Mouse (Mus musculus): Measurements from ENCODE around the gene Map2k2. TPM values are rescaled to one million over a fixed set of nuclear protein-coding genes. Genes with fewer than 3 reads are reported as not detected.
A peak's percentile ranks its signal among the peaks of the same experiment; 100 is the strongest.

The Map2k2 gene
- polyA plus RNA-seq, 1 experiment: 53.0 TPM

- no peak overlapping the region for H3K4me3 ChIP-seq (ENCODE audit: low read depth, low read length)
- H3K36me3 ChIP-seq (ENCODE audit: control insufficient read depth, insufficient read depth, low read length, poor library complexity, severe bottlenecking): peaks cover 8% of the 10 kb centered on the region
- H3K9me3 ChIP-seq (replicated peaks; ENCODE audit: control insufficient read depth, insufficient read depth, low read length, poor library complexity, severe bottlenecking): no peaks in the 10 kb centered on the region
- H3K4me1 ChIP-seq (ENCODE audit: control insufficient read depth, insufficient read depth, low read length): no peaks in the 10 kb centered on the region
- TF ChIP-seq POLR2A (IDR thresholded peaks at IDR 0.05; ENCODE audit: insufficient read depth, low read length) (no peak), EP300 (IDR thresholded peaks at IDR 0.05; ENCODE audit: insufficient read depth, low read depth, low read length) (no peak), CTCF (IDR thresholded peaks at IDR 0.05; ENCODE audit: low read depth, low read length) (no peak)
- no peak overlapping the region for H3K27ac ChIP-seq (ENCODE audit: insufficient read depth, low read length)
- H3K9ac ChIP-seq (ENCODE audit: low read depth, poor library complexity, severe bottlenecking): no peak overlapping the region
- H3K27me3 ChIP-seq (ENCODE audit: control insufficient read depth, insufficient read depth, low read length, poor library complexity, severe bottlenecking): no peaks in the 10 kb centered on the region
Measured at GRCm38 (mm10) chr10:81077916-81078315, 27.8 kb upstream of the Map2k2 start.

- Histone ChIP-seq H3K36me3 (ENCODE audit: control insufficient read depth, insufficient read depth, low read length, poor library complexity, severe bottlenecking) (peaks cover 8% of the 10 kb centered on the region), H3K27ac (ENCODE audit: insufficient read depth, low read length) (no peak overlapping the region), H3K27me3 (ENCODE audit: control insufficient read depth, insufficient read depth, low read length, poor library complexity, severe bottlenecking) (no peaks in the 10 kb centered on the region), H3K9me3 (replicated peaks; ENCODE audit: control insufficient read depth, insufficient read depth, low read length, poor library complexity, severe bottlenecking) (no peaks in the 10 kb centered on the region), H3K4me3 (ENCODE audit: low read depth, low read length) (no peak overlapping the region), H3K9ac (ENCODE audit: low read depth, poor library complexity, severe bottlenecking) (no peak overlapping the region), H3K4me1 (ENCODE audit: control insufficient read depth, insufficient read depth, low read length) (no peaks in the 10 kb centered on the region)
- TF ChIP-seq POLR2A (IDR thresholded peaks at IDR 0.05; ENCODE audit: insufficient read depth, low read length): no peak
- TF ChIP-seq CTCF (IDR thresholded peaks at IDR 0.05; ENCODE audit: low read depth, low read length): no peak
- TF ChIP-seq EP300 (IDR thresholded peaks at IDR 0.05; ENCODE audit: insufficient read depth, low read depth, low read length): no peak
Measured at GRCm38 (mm10) chr10:81080008-81080655, 25.6 kb upstream of the Map2k2 start.

GRCm38 (mm10) chr10:81082168-81082960 is 23.4 kb upstream of the Map2k2 start:
- TF ChIP-seq POLR2A (IDR thresholded peaks at IDR 0.05; ENCODE audit: insufficient read depth, low read length): no peak
- TF ChIP-seq CTCF (IDR thresholded peaks at IDR 0.05; ENCODE audit: low read depth, low read length): peak; percentile 78
- TF ChIP-seq EP300 (IDR thresholded peaks at IDR 0.05; ENCODE audit: insufficient read depth, low read depth, low read length): peak; percentile 65; the same call in 1 of the 2 replicates
- H3K9ac ChIP-seq (ENCODE audit: low read depth, poor library complexity, severe bottlenecking): no peak overlapping the region
- peaks cover 8% of the 10 kb centered on the region for H3K36me3 ChIP-seq (ENCODE audit: control insufficient read depth, insufficient read depth, low read length, poor library complexity, severe bottlenecking)
- no peaks in the 10 kb centered on the region for H3K9me3 ChIP-seq (replicated peaks; ENCODE audit: control insufficient read depth, insufficient read depth, low read length, poor library complexity, severe bottlenecking)
- H3K4me3 ChIP-seq (ENCODE audit: low read depth, low read length): no peak overlapping the region
- peak overlapping the region; percentile 36 for H3K27ac ChIP-seq (ENCODE audit: insufficient read depth, low read length)
- H3K27me3 ChIP-seq (ENCODE audit: control insufficient read depth, insufficient read depth, low read length, poor library complexity, severe bottlenecking): no peaks in the 10 kb centered on the region
- H3K4me1 ChIP-seq (ENCODE audit: control insufficient read depth, insufficient read depth, low read length): no peaks in the 10 kb centered on the region

- H3K9ac ChIP-seq (ENCODE audit: low read depth, poor library complexity, severe bottlenecking): no peak overlapping the region
- H3K27me3 ChIP-seq (ENCODE audit: control insufficient read depth, insufficient read depth, low read length, poor library complexity, severe bottlenecking): no peaks in the 10 kb centered on the region
Measured at GRCm38 (mm10) chr10:81087021-81087420, 18.7 kb upstream of the Map2k2 start.

GRCm38 (mm10) chr10:81089216-81089615 is 16.5 kb upstream of the Map2k2 start:
- no peak overlapping the region for H3K9ac ChIP-seq (ENCODE audit: low read depth, poor library complexity, severe bottlenecking)

More at GRCm38 (mm10) chr10:81087021-81087420, 18.7 kb upstream of the Map2k2 start:
- Histone ChIP-seq H3K36me3 (ENCODE audit: control insufficient read depth, insufficient read depth, low read length, poor library complexity, severe bottlenecking) (no peaks in the 10 kb centered on the region), H3K27ac (ENCODE audit: insufficient read depth, low read length) (no peak overlapping the region), H3K4me1 (ENCODE audit: control insufficient read depth, insufficient read depth, low read length) (no peaks in the 10 kb centered on the region), H3K9me3 (replicated peaks; ENCODE audit: control insufficient read depth, insufficient read depth, low read length, poor library complexity, severe bottlenecking) (no peaks in the 10 kb centered on the region), H3K4me3 (ENCODE audit: low read depth, low read length) (no peak overlapping the region)
- TF ChIP-seq POLR2A (IDR thresholded peaks at IDR 0.05; ENCODE audit: insufficient read depth, low read length): no peak
- no peak for TF ChIP-seq EP300 (IDR thresholded peaks at IDR 0.05; ENCODE audit: insufficient read depth, low read depth, low read length)
- peak; percentile 64 for TF ChIP-seq CTCF (IDR thresholded peaks at IDR 0.05; ENCODE audit: low read depth, low read length)

GRCm38 (mm10) chr10:81090621-81091020 is 15.1 kb upstream of the Map2k2 start:
- Histone ChIP-seq H3K4me1 (ENCODE audit: control insufficient read depth, insufficient read depth, low read length) (no peaks in the 10 kb centered on the region), H3K9me3 (replicated peaks; ENCODE audit: control insufficient read depth, insufficient read depth, low read length, poor library complexity, severe bottlenecking) (no peaks in the 10 kb centered on the region), H3K27me3 (ENCODE audit: control insufficient read depth, insufficient read depth, low read length, poor library complexity, severe bottlenecking) (no peaks in the 10 kb centered on the region), H3K4me3 (ENCODE audit: low read depth, low read length) (no peak overlapping the region), H3K9ac (ENCODE audit: low read depth, poor library complexity, severe bottlenecking) (no peak overlapping the region), H3K27ac (ENCODE audit: insufficient read depth, low read length) (no peak overlapping the region), H3K36me3 (ENCODE audit: control insufficient read depth, insufficient read depth, low read length, poor library complexity, severe bottlenecking) (no peaks in the 10 kb centered on the region)
- TF ChIP-seq POLR2A (IDR thresholded peaks at IDR 0.05; ENCODE audit: insufficient read depth, low read length) (no peak), CTCF (IDR thresholded peaks at IDR 0.05; ENCODE audit: low read depth, low read length) (no peak), EP300 (IDR thresholded peaks at IDR 0.05; ENCODE audit: insufficient read depth, low read depth, low read length) (no peak)

More at GRCm38 (mm10) chr10:81089216-81089615, 16.5 kb upstream of the Map2k2 start:
- no peak overlapping the region for H3K27ac ChIP-seq (ENCODE audit: insufficient read depth, low read length)
- no peak overlapping the region for H3K4me3 ChIP-seq (ENCODE audit: low read depth, low read length)
- H3K27me3 ChIP-seq (ENCODE audit: control insufficient read depth, insufficient read depth, low read length, poor library complexity, severe bottlenecking): no peaks in the 10 kb centered on the region
- no peaks in the 10 kb centered on the region for H3K4me1 ChIP-seq (ENCODE audit: control insufficient read depth, insufficient read depth, low read length)
- H3K9me3 ChIP-seq (replicated peaks; ENCODE audit: control insufficient read depth, insufficient read depth, low read length, poor library complexity, severe bottlenecking): no peaks in the 10 kb centered on the region
- TF ChIP-seq CTCF (IDR thresholded peaks at IDR 0.05; ENCODE audit: low read depth, low read length) (no peak), POLR2A (IDR thresholded peaks at IDR 0.05; ENCODE audit: insufficient read depth, low read length) (no peak), EP300 (IDR thresholded peaks at IDR 0.05; ENCODE audit: insufficient read depth, low read depth, low read length) (no peak)
- H3K36me3 ChIP-seq (ENCODE audit: control insufficient read depth, insufficient read depth, low read length, poor library complexity, severe bottlenecking): no peaks in the 10 kb centered on the region
